Mouse (Mus musculus) kidney, embryonic 14.5 days (tissue): ENCODE results near the gene Chn1. TPM values are rescaled to one million over a fixed set of nuclear protein-coding genes. Genes with fewer than 3 reads are reported as not detected.
A peak's percentile ranks its signal among the peaks of the same experiment; 100 is the strongest.

Experiments
- ATAC-seq: fragments of 200-750 bp; cut with Nextera tagmentation; 2 replicates; pipeline ENCODE4 v1.8.0; 2017; ENCODE audit warnings: moderate number of reproducible peaks, mild to moderate bottlenecking, moderate TSS enrichment, moderate library complexity; ENCODE audit not compliant: low FRiP score, low TSS enrichment
- H3K27ac ChIP-seq: fragments of 300-500 bp; sonication (generic); 2 replicates; pipeline ENCODE4 v1.5.1; 2014; ENCODE audit warnings: low read depth, mild to moderate bottlenecking, low read length, moderate library complexity, mixed read lengths
- H3K27me3 ChIP-seq: fragments of 300-500 bp; sonication (generic); 2 replicates; pipeline ENCODE4 v1.6.1; 2014; ENCODE audit warnings: mild to moderate bottlenecking, low read length; ENCODE audit not compliant: control insufficient read depth, insufficient read depth
- H3K36me3 ChIP-seq: fragments of 300-500 bp; sonication (generic); 2 replicates; pipeline ENCODE4 v1.6.1; 2014; ENCODE audit warnings: low read length, mixed read lengths; ENCODE audit not compliant: control insufficient read depth, insufficient read depth
- H3K4me1 ChIP-seq: fragments of 300-500 bp; sonication (generic); 2 replicates; pipeline ENCODE4 v1.6.1; 2014; ENCODE audit warnings: low read length, mixed read lengths; ENCODE audit not compliant: control insufficient read depth, insufficient read depth
- H3K4me2 ChIP-seq: fragments of 300-500 bp; sonication (generic); replicated peaks from 2 replicates; pipeline ENCODE4 v1.6.1; 2014; ENCODE audit warnings: low read depth, mild to moderate bottlenecking, low read length
- H3K4me3 ChIP-seq: fragments of 300-500 bp; sonication (generic); 2 replicates; pipeline ENCODE4 v1.5.1; 2014; ENCODE audit warnings: mild to moderate bottlenecking, low read length
- H3K9ac ChIP-seq: fragments of 300-500 bp; sonication (generic); 2 replicates; pipeline ENCODE4 v1.6.1; 2014; ENCODE audit warnings: low read depth, mild to moderate bottlenecking, low read length, moderate library complexity
- H3K9me3 ChIP-seq: fragments of 300-500 bp; sonication (generic); 2 replicates; pipeline ENCODE4 v1.6.1; 2016; ENCODE audit warnings: low read length; ENCODE audit not compliant: control insufficient read depth
- WGBS: fragments of 180-500 bp; shearing (Covaris S2); extraction: QIAGEN DNeasy Blood & Tissue Kit; methylation state at CpG from one replicate; pipeline ENCODE4 v1.1.7; 2014; 5-methylcytosine and 5-hydroxymethylcytosine counted together
- polyA plus RNA-seq: library from polyadenylated mRNA; unstranded; fragments of >200 nt; fragmentation: Nextera tagmentation; extraction: Ambion mirVana; gene quantifications from 2 replicates; pipeline ENCODE4 v1.2.1, GENCODE M21; 2014

Gene Chn1
- polyA plus RNA-seq, 1 experiment from 2014 or later, result 19.1 TPM

DNA sequence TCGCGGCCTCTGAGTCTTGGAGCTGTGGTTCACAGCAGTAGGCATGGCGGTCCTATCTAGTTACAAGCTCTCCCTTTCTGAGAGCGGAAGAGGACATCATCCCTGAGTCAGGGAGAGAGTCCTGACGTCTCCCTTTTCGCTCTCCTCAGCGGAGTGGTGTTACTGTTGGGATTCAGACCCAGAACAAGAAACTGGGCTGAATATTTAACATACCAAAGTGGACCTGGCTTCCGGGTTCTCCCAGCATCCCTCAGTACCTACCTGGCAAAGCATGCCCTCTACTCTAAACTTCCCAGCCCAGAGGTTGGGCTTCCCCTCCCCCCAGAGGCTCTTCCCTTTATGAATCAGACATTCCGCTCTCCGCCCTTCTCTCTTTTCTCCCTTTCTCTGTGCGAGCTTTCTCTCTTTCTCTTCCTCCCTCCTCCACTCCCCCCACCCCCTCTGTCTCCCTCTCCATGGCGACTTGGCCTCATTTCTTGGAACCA lies 189.8 kb downstream of the Chn1 start:
- Histone ChIP-seq H3K27ac (peak overlapping the region; percentile 14; the same call in 1 of the 2 replicates), H3K27me3 (no peaks in the 10 kb centered on the region), H3K4me1 (peaks cover 4% of the 10 kb centered on the region; the same call in 1 of the 2 replicates), H3K9ac (peak overlapping the region; percentile 46; the same call in 1 of the 2 replicates), H3K4me2 (peak overlapping the region; percentile 71), H3K9me3 (no peaks in the 10 kb centered on the region), H3K36me3 (no peaks in the 10 kb centered on the region), H3K4me3 (peak overlapping the region; percentile 42)
- 17% methylated on average over 12 of the region's 12 CpGs for WGBS
- peak; percentile 66; the same call in 1 of the 2 replicates for ATAC-seq

DNA sequence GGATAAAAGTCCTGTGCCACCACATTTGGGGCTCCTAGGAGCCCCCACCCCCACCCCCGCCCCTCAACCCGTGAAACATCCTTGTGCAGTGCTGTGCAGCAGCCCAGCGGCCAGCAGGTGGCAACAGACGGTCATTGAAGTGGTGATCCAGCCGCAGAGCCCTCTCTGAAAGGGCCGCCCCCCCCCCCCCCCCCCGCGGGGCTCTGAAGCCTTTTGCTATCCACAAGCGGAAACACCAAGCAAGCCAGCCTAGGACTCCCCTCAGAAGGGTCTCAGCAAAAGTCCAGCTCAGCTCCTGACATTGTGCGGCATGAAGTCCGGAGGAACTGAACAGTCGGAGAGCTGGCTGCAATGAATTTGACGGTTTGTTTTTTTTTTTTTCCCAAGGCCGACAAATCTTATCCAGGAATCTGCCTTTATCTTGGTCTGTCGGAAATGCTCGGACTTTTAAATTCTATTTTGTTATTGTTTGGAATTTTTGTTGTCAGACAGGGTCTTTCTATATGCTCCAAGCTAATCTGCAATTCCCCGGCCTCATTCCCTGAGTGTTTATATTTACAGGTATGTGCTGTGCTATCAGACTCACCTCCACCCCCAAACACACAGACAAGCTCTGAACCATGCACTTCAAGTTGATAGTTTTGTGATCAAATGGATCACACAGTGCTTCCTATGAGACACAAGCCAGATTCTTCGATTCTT lies 190.3 kb downstream of the Chn1 start:
- Histone ChIP-seq H3K27me3 (no peaks in the 10 kb centered on the region), H3K9ac (peak overlapping the region; percentile 46; the same call in 1 of the 2 replicates), H3K4me3 (peak overlapping the region; percentile 42), H3K27ac (peak overlapping the region; percentile 14; the same call in 1 of the 2 replicates), H3K9me3 (no peaks in the 10 kb centered on the region), H3K36me3 (no peaks in the 10 kb centered on the region), H3K4me2 (peak overlapping the region; percentile 71), H3K4me1 (no peaks in the 10 kb centered on the region)
- ATAC-seq, result peak; percentile 82
- WGBS, result 3% methylated on average over 15 of the region's 18 CpGs

DNA sequence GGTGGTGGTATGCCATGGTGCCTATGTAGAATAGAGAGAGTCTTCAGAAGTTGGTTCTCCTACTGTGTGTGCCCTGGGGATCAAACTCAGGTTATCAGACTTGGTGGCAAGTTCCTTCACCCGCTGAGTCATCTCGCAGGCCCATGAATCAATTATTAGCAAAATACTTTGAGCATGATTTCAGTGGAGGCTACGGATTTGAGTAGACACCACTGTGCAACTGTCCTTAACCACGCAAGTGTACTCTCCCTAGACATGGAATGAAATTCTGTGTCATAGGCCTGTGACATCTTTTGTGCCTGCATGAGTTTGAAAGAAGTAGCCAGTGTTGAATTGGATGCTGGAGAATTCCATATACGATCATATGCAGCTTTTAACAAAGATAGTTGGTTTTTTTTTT lies 194.4 kb downstream of the Chn1 start:
- ATAC-seq, result no peak
- Histone ChIP-seq H3K9ac (no peak overlapping the region), H3K9me3 (no peaks in the 10 kb centered on the region), H3K4me1 (no peaks in the 10 kb centered on the region), H3K27me3 (no peaks in the 10 kb centered on the region), H3K4me3 (no peak overlapping the region), H3K4me2 (no peak overlapping the region), H3K27ac (no peak overlapping the region), H3K36me3 (no peaks in the 10 kb centered on the region)
- WGBS, result 91% methylated on average over 5 of the region's 5 CpGs

DNA sequence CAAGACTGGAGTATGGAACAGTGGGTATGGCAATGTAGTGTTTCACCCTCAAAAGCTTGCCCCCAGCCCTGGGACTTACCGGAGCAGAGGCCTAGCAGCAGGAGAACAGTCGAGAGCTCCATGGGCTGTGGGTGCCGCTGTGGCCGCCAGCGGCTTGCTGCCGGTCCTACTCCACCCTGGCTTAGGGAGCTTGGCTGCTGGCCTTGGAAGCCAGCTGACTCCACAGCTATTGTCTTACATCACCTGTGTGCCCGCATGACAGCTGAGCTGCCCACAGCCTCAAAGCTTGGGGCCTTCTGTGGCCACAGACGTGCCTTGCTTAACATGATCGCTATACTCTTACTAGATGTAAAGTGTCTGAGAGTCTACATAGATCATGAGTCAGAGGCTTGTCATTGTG lies 195.0 kb downstream of the Chn1 start, which contains the start of gene Chrna1:
Gene Chrna1, minus strand, starts transcription at position 173 of the 400 bp plus-strand sequence.
- Histone ChIP-seq H3K27me3 (no peaks in the 10 kb centered on the region), H3K36me3 (no peaks in the 10 kb centered on the region), H3K4me1 (no peaks in the 10 kb centered on the region), H3K27ac (no peak within 1 kb of the TSS), H3K9ac (no peak within 1 kb of the TSS), H3K4me2 (no peak within 1 kb of the TSS), H3K9me3 (no peaks in the 10 kb centered on the region), H3K4me3 (no peak within 1 kb of the TSS)
- ATAC-seq, result no peak
- WGBS, result 90% methylated on average over 9 of the region's 9 CpGs

DNA sequence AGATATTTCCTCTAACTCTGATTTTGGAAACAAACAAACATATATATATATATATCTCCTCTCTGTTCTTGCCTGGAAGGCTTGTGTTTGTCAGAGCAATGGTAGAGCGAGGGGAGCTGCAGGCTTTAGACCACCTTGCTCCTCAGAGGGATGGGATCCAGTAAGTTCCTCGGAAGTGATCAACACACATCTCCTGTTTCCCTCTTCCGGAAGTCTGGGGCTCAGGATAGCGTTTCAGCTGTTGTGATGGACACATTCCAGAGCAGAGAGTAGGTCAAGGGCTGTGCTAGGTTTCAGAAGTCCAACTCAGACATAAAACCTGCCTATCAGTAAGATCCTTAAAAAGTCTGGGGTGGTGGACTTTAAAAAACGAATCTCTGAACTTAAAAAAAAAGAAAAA lies 196.0 kb downstream of the Chn1 start:
- no peak for ATAC-seq
- Histone ChIP-seq H3K4me2 (no peak overlapping the region), H3K9me3 (no peaks in the 10 kb centered on the region), H3K9ac (no peak overlapping the region), H3K36me3 (no peaks in the 10 kb centered on the region), H3K27me3 (no peaks in the 10 kb centered on the region), H3K4me1 (no peaks in the 10 kb centered on the region), H3K27ac (no peak overlapping the region), H3K4me3 (no peak overlapping the region)
- 37% methylated on average over 5 of the region's 5 CpGs for WGBS

DNA sequence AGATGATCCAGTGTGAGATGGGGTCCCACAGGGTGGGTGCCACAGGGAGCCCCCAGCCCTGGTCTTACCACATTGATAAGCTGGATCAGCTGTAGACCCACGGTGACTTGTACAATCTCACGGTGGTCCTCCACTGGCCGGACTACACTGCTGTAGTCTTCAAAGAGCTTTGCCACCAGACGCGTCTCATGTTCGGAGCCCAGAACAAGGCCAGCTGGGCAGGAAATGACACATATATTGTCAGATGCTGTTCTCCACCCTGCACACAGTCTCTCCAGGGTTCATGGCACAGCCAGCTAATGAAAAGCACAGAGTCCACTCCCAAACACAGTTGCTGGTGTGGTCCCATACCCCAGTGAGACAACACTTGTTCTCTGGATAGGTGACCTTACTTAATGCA lies 200.7 kb downstream of the Chn1 start:
- ATAC-seq, result no peak
- H3K4me2 ChIP-seq, result no peak overlapping the region
- H3K27ac ChIP-seq, result no peak overlapping the region
- 79% methylated on average over 6 of the region's 6 CpGs for WGBS
- H3K9ac ChIP-seq, result no peak overlapping the region
- H3K9me3 ChIP-seq, result no peaks in the 10 kb centered on the region
- H3K27me3 ChIP-seq, result no peaks in the 10 kb centered on the region
- H3K4me3 ChIP-seq, result no peak overlapping the region
- 0 out of 2 replicates have a peak, but pooled peaks cover 5% of the 10 kb centered on the region for H3K4me1 ChIP-seq
- no peaks in the 10 kb centered on the region for H3K36me3 ChIP-seq

DNA sequence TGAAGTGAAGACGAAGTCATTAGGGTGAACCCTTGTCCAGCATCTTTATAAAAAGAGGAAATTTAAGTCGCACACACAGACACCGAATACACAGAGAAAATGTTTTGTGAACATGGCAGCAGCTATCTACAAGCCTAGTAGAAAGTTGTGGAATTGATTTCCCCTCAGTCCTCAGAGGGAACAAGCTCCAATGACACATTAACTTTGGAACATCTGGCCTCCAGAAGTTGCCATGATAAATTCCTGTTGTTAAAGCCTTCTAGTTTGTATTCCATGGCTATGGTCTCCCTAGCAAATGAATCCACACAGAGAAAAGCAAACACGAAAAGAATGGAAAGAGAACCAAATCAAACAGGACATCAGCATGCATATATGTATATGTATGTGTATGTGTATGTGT lies 201.6 kb downstream of the Chn1 start:
- no peak for ATAC-seq
- Histone ChIP-seq H3K27ac (no peak overlapping the region), H3K36me3 (no peaks in the 10 kb centered on the region), H3K4me2 (no peak overlapping the region), H3K4me3 (no peak overlapping the region), H3K9me3 (no peaks in the 10 kb centered on the region), H3K27me3 (no peaks in the 10 kb centered on the region), H3K4me1 (0 out of 2 replicates have a peak, but pooled peaks cover 5% of the 10 kb centered on the region), H3K9ac (no peak overlapping the region)
- 90% methylated on average over 4 of the region's 4 CpGs for WGBS

DNA sequence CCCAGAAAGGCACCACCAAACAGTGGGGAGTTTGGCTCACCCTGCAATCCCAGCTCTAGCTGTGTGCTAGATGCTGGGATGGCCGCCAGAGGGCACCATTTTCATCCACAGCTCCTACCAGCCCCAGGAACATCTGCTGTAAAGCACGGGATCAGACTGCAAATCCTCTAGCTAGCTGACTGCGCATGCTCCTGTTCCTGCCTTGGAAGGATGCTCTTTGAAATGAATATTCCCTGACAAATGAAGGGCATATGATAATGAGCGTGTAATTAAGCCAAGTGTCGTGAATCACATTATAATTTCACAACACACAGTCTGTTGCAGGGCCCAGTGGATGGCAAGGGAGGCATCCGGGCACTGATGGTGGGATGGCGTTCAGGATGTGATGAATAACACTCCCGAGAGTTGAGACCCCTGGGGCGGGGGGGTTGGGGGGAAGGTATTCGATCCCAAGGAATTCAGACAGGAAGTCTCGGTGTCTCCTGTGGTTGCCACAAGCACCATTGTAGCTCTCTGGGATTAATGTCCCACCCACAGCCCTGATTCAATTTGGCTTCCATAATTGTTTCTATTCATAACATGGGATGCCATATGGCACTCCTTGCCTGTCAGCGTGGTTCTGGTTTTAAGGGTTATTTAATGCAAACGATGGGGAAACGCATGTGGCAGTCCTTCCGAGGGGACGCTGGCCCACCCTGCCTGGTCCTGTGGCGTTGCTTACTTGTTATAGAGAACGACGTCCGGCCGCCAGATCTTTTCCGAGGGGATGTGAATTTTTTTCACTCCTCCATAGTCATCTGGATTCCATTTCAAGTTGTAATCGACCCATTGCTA lies 202.4 kb downstream of the Chn1 start:
- whole genome bisulfite sequencing, result 33% methylated on average over 23 of the region's 23 CpGs
- no peaks in the 10 kb centered on the region for H3K27me3 ChIP-seq

More for the DNA sequence above, 202.4 kb downstream of the Chn1 start:
- H3K36me3 ChIP-seq, result no peaks in the 10 kb centered on the region
- no peaks in the 10 kb centered on the region for H3K9me3 ChIP-seq
- H3K9ac ChIP-seq, result no peak overlapping the region
- ATAC-seq, result peak; percentile 83
- 0 out of 2 replicates have a peak, but pooled peaks cover 5% of the 10 kb centered on the region for H3K4me1 ChIP-seq
- H3K4me2 ChIP-seq, result peak overlapping the region; percentile 47
- no peak overlapping the region for H3K27ac ChIP-seq
- peak overlapping the region; percentile 24 for H3K4me3 ChIP-seq
